Mouse (Mus musculus) small intestine, adult 2 months (tissue): ENCODE data around the gene Stoml2. TPM values are rescaled to one million over a fixed set of nuclear protein-coding genes. Genes with fewer than 3 reads are reported as not detected.
"Not testable (repeated sequence)": the region's sequence is repeated elsewhere in the genome, so short reads cannot be mapped to it uniquely, and the experiment has no call there.

ENCODE experiments used
- H3K27ac ChIP-seq: fragments of 200-500 bp; 2 replicates; pipeline ENCODE4 v1.5.1; 2012; ENCODE audit warnings: low read depth, low read length, control low read depth, inconsistent platforms; ENCODE audit not compliant: insufficient read depth
- H3K27me3 ChIP-seq: fragments of 200-500 bp; 2 replicates; pipeline ENCODE4 v1.6.1; 2012; ENCODE audit warnings: mild to moderate bottlenecking, moderate library complexity, low read length, inconsistent platforms; ENCODE audit not compliant: control insufficient read depth, insufficient read depth
- H3K36me3 ChIP-seq: fragments of 200-500 bp; 2 replicates; pipeline ENCODE4 v1.6.1; 2012; ENCODE audit warnings: mild to moderate bottlenecking, low read length, control low read depth, inconsistent platforms; ENCODE audit not compliant: control insufficient read depth, insufficient read depth
- H3K4me1 ChIP-seq: fragments of 200-500 bp; 2 replicates; pipeline ENCODE4 v1.6.1; 2012; ENCODE audit warnings: low read length, inconsistent platforms, mixed read lengths; ENCODE audit not compliant: control insufficient read depth, insufficient read depth, insufficient read length
- H3K4me3 ChIP-seq: fragments of 200-500 bp; 2 replicates; pipeline ENCODE4 v1.5.1; 2012; ENCODE audit warnings: low read depth, mild to moderate bottlenecking, control low read depth, inconsistent platforms, low read length, moderate library complexity
- CTCF ChIP-seq: fragments of 200-500 bp; IDR thresholded peaks from 2 replicates; pipeline ENCODE4 v1.5.1; 2012; ENCODE audit warnings: low read depth, mild to moderate bottlenecking, control low read depth, inconsistent platforms, low read length, moderate library complexity, mixed read lengths; ENCODE audit not compliant: insufficient replicate concordance, insufficient read length; ENCODE audit errors: extremely low read depth
- POLR2A ChIP-seq: fragments of 200-500 bp; IDR thresholded peaks from 2 replicates; pipeline ENCODE4 v1.6.1; 2012; ENCODE audit warnings: low read depth, mild to moderate bottlenecking, control low read depth, inconsistent platforms, low read length, moderate library complexity
- WGBS: fragments of 180-500 bp; shearing (Covaris S2); methylation state at CpG from one replicate; pipeline ENCODE4 v1.1.7; 2018; 5-methylcytosine and 5-hydroxymethylcytosine counted together
- polyA plus RNA-seq: library from polyadenylated mRNA; depleted of rRNA; stranded (reverse); fragments of >200 nt; gene quantifications from 2 replicates; pipeline ENCODE4 v1.2.3, GENCODE M21; 2012

The Stoml2 gene
- polyA plus RNA-seq, 1 experiment = 62.8 TPM

DNA sequence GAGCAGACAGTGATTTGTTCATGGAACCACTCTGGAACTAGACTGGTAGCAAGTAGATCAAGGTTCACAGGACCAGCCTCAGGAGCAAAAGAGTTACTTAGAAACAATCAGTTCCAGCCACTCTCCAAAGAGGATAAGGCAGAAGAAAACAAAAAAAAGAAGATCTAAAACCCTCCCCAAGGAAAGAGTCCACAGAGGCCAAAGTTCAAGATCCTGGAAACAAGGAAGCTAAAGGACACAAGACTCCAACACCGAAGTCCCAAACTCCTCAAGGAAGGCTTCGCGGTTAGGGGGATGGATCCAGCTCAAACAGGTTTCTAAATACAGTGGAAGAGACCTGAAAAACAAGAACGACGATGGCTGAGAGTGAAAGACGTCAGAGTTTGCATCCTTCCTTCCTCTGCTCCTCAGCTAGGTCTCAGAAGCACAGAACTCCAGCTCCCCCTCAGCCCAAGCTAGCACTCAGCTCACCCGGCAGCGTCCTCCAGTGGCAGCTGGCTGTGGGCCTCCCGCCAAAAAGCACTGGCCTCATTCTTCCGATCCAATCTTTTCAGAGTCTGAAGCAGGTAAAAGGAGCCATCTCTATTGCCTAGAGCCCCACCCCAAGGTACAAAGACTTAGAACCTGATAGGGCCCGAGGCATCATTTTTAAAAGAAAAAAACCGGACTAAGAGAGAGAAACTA is 28.6 kb downstream of the Stoml2 start:
- peak overlapping the region; percentile 72 for H3K27ac ChIP-seq
- 37% methylated on average over 12 of the region's 12 CpGs for WGBS
- no peak overlapping the region for H3K4me3 ChIP-seq
- H3K4me1 ChIP-seq = peaks cover 12% of the 10 kb centered on the region
- TF ChIP-seq CTCF = no peak
- no peak for TF ChIP-seq POLR2A
- H3K36me3 ChIP-seq = no peaks in the 10 kb centered on the region
- H3K27me3 ChIP-seq = no peaks in the 10 kb centered on the region

DNA sequence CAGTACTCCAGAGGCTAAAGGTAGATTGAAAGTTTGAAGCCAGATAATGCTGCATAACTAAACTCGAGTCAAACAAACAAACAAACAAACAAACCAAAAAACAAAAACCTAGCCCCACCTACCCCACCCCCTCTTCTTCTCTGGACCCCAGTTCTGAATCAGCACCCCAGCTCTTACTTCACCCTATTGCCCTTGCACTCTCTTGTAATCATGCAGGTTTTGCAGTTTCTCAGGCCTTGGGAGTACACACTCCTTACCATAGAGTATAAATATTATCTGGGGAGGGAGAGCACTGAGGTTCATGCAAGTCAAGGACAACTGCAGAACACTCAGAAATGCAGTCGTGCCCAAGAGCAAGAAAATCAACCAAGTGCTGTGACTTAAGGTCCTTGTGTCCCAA is 30.2 kb downstream of the Stoml2 start:
- Histone ChIP-seq H3K36me3 (no peaks in the 10 kb centered on the region), H3K4me3 (no peak overlapping the region), H3K27me3 (no peaks in the 10 kb centered on the region), H3K27ac (no peak overlapping the region), H3K4me1 (peaks cover 12% of the 10 kb centered on the region)
- TF ChIP-seq CTCF (no peak), POLR2A (no peak)
- WGBS = 82% methylated on average over 2 of the region's 2 CpGs

DNA sequence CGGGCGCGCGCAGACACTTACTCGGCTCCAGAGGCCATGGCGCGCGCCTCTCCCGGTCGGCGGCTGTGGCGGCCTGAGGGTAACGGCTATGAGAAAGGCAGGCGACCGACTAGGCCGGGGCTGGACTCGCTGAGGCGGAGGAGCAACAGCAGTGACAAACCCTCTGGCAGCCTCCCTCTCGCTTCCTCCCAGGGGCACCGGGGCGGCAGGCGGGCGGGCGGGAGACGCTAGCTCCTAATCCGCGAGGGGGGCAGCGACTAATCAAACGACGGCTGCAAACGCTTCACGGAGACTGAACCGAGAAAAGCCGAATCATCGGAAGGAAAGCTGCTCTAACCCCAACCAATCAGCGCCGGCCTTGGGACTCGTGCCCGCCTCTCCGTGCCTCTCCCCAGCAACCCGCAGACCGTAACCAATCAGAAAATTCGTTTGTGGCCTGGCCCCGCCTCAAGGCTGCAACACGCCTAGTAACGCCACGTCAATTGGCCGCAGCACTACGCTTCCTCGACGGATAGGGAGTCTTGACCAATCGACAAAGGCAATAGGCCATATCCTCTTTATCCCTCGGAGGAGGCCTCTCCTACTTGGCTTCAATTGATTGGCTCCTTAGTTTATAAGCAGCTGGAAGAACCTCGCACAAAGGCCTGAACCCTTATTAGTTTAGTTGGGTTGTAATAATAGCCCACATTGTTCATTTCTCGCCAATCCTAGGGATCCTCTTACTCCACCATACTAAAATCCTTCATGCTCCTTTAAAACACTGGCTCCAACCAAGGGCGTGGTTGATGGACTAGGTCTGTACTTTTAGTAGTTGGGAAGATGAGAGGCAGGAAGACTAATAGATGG is 31.1 kb downstream of the Stoml2 start, which contains the start of gene Vcp:
TSS of gene Vcp (minus strand) at position 367 of the 846 bp plus-strand sequence.
- H3K36me3 ChIP-seq, H3K27me3 ChIP-seq: not testable (repeated sequence)
- Histone ChIP-seq H3K27ac (peak within 1 kb of the TSS; percentile 96), H3K4me1 (peaks cover 12% of the 10 kb centered on the region), H3K4me3 (peak within 1 kb of the TSS; percentile 100)
- whole genome bisulfite sequencing = 1% methylated on average over 49 of the region's 56 CpGs

DNA sequence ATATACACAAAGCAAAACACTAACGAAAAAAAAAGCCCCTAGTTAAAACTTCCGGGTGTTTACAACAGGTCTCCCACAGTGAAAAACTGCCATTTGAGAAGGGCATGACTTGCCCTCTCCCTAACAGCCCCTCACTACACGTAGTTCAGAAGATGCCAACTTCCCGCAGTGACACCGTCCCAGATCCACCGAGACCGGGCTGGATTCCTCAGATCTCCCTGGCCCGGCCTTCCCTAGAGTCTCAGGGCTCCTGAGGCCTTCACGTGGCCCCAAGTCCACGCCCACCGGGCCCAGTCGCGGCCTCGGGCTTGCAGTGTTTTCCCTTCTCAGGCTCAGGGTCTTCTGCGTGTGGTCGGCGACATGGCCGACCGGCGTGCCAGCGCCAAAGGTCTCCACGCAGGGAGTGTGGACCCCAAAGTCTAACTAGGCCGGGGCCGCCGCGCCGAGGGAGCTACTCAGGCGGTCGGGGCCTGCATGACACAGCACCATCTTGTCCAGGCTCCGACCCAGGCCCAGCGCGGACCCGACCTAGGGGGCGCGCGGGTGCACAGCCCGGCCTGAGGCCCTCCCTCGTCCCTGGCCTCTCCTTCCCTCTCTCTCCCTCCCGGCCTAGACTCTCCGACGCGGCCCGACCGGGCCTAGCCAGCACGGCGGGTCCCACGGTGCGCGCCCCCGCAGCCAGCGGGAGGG is 31.9 kb downstream of the Stoml2 start:
- TF ChIP-seq CTCF = no peak
- no peak; the same call in 1 of the 2 replicates for TF ChIP-seq POLR2A
- Histone ChIP-seq H3K4me1 (peaks cover 12% of the 10 kb centered on the region), H3K27me3 (no peaks in the 10 kb centered on the region), H3K27ac (peak overlapping the region; percentile 96), H3K4me3 (peak overlapping the region; percentile 100), H3K36me3 (peaks cover 10% of the 10 kb centered on the region)
- under 1% methylated on average over 50 of the region's 51 CpGs for WGBS

DNA sequence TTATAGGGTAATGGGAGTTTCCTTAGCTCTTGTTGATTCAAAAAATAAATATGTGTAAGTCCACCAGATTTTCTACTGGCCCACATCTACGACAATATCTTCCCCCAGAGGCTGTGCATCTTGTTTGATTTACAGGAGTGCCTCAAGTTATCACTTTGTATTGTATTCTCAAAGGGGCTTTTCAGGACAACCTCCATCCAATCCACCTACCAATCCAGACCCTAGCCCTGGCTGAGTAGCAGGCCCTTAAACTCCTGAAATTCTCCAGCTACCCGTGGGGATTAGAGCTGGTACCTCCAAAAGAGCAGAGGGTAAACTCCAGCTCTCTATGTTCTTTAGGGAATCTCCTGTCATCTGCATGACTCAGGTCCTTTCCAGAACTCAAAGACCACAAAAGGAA is 33.5 kb downstream of the Stoml2 start:
- Histone ChIP-seq H3K4me1 (peaks cover 7% of the 10 kb centered on the region), H3K27ac (no peak overlapping the region), H3K36me3 (peaks cover 26% of the 10 kb centered on the region), H3K27me3 (no peaks in the 10 kb centered on the region), H3K4me3 (no peak overlapping the region)
- WGBS = 28% methylated on average over 2 of the region's 2 CpGs
- TF ChIP-seq POLR2A (no peak), CTCF (no peak)

DNA sequence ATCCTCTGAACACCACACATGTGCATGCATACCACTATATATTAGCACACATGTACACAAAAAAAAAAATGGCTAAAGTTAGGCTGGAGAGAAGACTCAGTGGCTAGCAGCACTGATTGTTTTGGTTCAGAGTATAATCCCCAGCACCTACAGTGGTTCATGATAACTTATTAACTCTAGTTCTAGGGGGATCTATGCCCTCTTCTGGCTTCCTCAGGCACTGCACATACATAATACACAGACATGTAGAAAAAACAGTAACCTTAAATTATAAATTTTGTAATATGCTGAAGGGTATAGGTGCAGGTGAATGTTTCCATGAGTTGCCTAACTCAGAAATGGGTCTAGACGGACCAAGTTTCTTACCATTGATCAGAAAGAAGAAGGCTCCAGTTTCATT is 43.2 kb downstream of the Stoml2 start:
- H3K4me1 ChIP-seq = no peaks in the 10 kb centered on the region
- no peak for TF ChIP-seq POLR2A
- TF ChIP-seq CTCF = no peak
- no peak overlapping the region for H3K4me3 ChIP-seq
- peaks cover 85% of the 10 kb centered on the region for H3K36me3 ChIP-seq
- no peaks in the 10 kb centered on the region for H3K27me3 ChIP-seq
- WGBS = 92% methylated on average over 1 of the region's 1 CpGs
- H3K27ac ChIP-seq = no peak overlapping the region

DNA sequence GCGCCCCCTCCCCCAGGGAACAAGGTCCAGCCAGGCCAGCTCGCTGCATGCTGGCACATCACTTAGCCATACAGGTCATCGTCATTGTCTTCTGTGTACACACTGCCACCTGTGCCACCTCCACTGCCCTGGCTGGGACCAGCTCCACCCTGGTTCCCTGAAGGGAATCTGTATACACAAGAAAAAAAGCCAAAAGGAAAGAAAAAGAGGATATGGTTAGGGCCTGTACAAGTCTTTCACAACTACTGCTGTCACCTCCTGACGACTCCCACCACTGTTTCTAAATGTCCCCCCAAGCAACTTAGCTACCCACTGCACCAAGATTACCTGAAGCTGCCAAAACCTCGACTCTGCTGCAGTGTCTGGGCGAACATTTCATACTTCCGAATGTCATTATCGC is 51.0 kb downstream of the Stoml2 start:
- WGBS = 74% methylated on average over 8 of the region's 8 CpGs
- not testable (repeated sequence) for H3K27me3 ChIP-seq, H3K4me1 ChIP-seq, H3K27ac ChIP-seq, H3K4me3 ChIP-seq
- H3K36me3 ChIP-seq = peaks cover 53% of the 10 kb centered on the region
